Mouse (Mus musculus) layer of hippocampus, adult 9-10 months (tissue): ENCODE data around the gene Irf2bp1.

ENCODE experiments used
- DNase-seq: peaks from one replicate; pipeline ENCODE4 v3.0.0; 2022; ENCODE audit warnings: low spot score

The Irf2bp1 gene

DNA sequence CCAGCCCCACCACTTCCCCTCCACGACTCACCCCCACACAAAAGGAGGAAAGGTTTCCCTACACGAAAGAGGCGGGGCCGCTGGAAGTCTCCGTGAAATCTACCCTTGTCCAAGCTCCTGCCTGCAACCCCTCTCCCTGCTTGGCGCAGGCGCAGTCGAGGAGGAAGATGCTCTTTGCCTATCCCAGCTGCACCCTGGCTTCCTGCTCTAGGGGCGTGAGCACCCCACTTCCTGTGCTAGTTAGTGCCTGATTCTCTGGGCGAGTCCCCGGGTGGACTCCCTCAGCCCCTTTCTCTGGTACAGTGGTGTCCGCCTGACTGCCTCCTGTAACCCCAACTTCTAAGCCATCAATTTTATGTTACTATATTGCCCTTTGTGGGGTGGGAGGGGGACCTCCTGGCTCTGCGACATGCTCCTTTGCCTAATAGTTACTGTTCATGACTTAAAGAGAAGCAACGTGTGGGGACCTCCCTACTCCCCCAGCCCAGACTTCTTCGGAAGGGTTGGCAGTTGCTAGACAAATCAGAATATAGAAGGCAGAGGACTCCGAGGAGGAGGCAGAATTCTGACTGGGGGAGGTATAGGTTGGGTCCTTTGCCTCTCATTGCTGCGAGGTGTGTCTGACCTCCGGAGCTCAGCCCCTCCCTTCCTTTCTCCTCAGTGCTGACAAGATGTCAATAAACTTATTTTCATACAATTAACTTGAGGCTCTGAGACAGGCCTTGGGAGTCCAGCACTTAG lies 2.6 kb upstream of the Irf2bp1 start:
- DNase-seq: no peak

DNA sequence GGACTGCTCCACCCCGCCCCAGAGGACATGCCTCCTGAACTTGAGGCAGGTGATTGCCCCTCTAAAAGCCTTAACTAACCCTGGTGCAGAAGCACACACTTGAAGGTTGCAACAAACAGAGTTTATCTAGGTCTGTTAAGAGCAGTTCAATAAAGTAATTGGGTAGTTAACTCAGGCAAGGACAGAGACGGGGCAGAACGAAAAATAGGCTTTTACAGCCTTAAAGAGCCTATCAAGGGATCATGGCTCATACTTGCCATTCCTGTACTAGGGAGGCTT lies 2.1 kb upstream of the Irf2bp1 start:
- DNase-seq: no peak

DNA sequence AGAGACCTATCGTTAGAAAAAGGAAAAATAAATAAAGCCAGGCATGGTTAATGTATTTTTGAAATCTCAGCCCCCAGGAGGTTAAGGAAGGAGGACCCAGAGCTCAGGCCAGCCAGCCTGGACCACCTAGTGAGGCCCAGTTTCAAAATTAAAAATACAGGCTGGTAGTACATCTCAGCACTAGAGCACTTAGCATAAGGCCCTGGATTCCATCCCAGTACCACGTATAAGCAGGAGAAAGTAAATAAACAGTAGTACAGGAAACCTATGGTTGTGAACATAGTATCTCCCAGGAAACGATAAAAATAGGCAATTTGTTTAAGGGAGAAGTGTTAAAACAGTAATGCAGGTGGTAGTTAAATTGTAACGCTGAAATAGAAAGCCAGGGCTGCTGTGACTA lies 1.7 kb upstream of the Irf2bp1 start:
- no peak for DNase-seq

DNA sequence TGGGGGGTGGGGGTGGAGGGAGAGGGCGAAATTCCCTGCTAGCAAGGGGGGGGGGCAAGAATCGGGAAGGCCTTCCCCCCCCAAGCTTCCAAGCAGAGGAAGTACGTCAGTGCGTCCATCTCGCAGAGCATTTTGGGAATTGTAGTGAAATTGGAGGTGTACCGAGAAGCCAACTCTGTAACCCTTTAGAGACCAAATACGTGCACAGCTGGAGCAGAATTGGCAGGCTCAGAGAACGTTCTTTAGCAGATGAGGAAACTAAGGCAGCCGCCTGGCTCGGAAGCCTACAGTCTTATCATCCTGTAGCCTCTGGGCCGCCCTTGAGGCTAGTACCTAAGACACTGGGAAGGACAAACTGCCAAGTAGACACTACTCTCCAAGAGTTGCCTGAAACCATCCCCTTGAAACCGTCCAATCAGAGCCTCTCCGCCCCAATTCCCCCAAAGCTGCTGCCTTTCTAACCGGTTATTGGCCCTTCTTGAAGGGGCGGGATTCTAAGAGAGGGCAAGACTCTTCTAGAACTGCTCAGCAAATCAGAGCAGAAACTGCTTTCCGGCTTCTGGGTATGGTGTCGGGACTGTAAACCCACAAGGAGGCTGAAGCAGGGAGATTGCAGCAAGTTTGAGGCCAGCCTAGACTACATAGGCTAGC lies 871 bp upstream of the Irf2bp1 start:
- no peak for DNase-seq

DNA sequence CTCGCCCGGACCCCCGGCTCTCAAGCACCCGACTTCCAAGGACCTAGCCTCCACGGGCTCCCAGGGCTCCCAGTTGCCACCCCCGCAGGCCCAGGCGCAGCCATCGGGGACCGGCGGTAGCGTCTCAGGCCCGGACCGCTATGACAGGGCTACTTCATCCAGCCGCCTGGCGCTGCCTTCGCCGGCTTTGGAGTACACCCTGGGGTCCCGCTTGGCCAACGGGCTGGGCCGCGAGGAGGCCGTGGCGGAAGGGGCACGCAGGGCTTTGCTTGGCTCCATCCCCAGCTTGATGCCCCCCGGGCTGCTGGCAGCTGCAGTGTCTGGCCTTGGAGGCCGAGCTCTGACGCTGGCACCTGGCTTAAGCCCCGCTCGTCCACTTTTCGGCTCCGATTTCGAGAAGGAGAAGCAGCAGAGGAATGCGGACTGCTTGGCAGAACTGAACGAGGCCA lies 811 bp downstream of the Irf2bp1 start:
- DNase-seq: no peak

DNA sequence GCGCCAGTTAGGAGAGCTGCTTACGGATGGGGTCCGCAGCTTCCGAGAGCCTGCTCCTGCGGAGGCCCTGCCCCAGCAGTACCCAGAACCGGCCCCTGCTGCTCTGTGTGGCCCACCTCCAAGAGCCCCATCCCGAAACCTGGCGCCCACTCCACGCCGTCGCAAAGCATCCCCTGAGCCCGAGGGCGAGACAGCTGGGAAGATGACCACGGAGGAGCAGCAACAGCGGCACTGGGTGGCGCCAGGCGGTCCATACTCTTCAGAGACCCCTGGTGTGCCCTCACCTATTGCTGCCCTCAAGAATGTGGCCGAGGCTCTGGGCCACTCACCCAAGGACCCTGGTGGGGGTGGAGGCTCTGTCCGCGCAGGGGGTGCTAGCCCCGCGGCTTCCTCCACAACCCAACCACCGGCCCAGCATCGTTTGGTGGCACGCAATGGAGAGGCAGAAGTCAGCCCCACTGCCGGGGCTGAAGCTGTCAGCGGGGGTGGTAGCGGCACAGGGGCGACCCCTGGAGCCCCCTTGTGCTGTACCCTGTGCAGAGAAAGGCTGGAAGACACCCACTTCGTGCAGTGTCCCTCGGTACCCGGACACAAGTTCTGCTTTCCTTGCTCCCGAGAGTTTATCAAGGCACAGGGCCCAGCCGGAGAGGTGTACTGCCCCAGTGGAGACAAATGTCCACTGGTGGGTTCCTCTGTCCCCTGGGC lies 1.7 kb downstream of the Irf2bp1 start:
- no peak for DNase-seq

DNA sequence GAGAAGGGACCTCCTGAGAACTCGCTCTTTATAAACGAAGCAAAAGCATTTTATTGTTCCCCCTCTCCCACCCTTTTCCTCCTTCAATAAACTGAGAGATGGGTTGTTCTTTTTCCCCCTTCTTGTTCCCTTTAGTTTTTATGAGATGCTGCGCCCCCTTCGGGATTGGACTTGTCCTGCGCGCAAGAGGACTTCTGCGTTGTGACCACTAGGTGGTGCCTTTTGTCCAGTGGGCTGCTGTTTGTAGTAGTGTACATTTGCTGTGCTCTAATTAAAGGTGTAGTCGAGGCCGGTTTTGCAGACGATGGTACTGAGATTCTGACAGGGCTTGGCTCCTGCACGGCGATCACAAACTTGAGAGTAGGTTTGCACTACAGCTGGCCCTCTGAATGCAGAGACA lies 2.6 kb downstream of the Irf2bp1 start:
- DNase-seq: peak; percentile 97

DNA sequence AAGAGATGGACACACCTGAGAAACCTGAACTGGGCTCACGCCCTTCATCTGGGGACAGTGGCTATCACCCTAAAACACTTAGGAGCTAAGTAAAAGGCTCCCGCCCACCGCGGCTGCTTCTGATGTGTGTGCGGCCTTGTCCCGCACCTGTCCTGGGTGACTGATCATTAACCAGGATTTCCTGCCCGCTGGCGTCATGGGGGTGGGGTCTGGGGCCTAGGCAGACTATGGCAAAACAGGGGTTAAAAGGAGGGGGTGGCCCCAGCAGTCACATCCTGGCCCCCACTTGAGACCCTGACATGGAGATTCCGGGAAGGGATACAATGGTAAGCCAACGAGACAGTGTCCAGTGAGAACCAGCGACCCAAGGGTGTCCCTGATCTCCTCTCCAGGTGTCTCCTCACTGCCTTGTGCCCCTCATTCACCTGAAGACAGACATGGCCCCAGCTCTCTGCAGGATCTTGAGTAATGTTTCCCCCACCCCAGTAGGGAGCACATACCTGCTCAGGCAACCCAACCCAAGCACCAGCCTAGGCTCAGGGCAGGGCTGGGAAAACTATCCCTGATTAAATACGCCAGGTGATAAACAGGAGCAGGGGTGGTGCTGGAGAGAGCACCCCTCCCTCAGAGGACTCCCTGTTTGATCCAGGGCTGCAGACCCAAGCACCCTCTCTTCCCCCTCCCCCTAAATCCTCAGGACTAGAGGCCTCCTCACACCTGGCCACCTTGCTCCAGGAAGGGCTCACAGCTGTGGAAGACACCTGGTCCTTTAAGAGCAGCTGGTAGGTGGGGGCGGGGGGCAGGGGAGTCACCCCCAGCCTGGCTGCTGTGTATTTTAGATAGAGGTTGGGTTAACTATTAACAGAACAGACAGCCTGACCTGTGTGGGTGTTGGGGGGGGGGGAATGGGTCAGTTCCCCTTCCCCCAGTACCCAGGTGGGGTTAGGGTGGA lies 3.5 kb downstream of the Irf2bp1 start:
- no peak for DNase-seq

DNA sequence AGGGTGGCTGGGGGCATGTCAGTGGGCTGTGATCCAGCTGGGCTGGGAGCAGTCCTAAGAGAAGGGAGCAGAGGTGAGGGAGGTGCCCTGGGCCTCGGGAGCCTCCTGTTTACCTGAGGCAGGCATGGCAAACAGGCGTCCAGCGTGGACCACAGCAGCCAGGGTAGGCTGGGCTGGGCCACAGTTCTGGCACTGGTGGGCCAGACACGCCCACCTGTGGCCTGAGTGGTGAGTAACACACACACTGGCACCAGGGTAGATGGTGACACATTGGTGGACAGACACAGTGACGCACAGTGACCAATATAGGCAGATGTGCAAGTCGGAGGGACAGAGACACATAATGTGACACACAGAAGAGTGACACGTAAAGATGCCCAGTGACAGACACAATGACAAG lies 6.7 kb downstream of the Irf2bp1 start:
- DNase-seq: no peak

DNA sequence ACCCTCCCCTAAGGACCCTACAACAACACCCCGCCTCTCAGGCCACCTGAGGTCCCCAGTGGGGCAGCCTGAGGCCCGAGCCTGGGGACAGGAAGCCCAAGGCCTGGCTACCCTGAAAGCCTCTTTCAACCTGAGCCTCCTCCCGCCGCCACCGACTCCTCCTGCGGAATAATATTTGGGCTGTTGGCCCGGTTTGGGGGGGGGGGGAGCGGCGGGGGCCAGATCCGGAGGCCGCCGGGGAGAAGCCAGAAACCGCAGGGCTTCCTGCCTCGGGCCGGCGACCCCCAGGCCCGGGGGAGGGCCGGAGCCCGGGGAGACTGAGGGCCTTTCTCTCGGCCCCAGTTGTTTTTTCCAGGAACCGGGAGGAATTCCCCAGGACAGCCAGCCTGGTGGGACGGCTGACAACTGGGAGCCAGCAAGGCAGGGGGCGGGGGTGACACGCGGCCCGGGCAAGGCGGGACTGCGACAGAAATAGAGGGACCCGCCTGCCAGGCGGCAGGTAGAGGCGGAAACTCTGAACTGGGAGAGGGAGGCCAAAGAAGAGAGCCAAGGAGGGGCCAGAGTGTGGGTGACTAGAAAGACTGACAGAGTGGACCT lies 8.3 kb downstream of the Irf2bp1 start:
- no peak for DNase-seq

DNA sequence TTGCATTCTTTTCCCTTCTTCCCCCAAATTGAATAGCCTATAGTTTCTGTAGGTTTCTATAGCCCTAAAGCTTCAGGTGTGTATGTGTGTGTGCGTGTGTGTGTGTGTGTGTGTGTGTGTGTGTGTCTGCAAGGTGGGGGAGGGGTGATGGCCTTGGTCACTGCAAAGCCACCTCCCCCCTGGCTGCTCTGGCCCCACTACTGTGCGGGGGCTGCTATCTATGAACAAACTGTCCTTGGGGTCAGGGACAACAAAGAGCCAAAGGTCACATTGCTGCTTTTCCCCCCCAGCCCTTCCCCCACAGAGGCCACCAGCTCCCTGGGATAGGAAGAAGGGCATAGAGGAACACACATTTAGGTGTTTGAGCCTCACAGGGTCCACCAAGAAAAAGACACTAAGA lies 9.0 kb downstream of the Irf2bp1 start:
- no peak for DNase-seq

DNA sequence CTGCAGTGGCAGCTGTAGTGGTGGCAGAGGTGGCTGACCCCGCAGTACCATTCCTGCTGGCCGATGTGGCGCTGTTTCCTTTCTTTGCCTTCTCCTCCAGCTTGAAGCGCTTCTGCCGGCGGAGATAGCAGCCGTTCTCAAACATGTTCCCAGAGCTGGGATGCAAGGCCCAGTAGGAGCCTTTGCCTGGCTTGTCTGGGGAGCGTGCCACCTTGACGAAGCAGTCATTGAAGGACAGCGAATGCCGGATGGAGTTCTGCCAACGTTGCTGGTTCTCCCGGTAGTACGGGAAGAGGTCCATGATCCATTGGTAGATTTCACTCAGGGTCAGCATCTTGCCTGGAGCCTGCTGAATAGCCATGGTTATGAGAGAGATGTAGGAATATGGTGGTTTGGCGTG lies 10.6 kb downstream of the Irf2bp1 start:
- no peak for DNase-seq

DNA sequence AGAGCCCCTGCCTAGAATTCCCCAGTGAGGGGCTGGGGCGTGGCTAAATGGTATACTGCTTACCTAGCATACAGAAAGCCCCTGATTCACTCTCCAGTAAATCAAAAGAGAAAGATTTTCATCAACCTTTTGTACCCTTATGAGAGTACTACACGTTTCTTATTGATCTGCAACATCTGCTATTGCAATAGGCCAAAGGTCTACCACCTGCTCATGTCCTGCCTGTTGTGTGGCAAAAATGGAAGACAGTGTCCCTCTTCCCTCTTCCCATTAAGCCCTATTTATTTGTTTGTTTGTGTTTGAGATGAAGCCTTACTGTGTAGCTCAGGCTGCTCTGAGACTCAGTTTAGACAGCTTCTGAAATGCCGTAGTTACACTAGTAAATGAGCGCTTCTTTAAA lies 12.2 kb downstream of the Irf2bp1 start:
- DNase-seq: no peak

DNA sequence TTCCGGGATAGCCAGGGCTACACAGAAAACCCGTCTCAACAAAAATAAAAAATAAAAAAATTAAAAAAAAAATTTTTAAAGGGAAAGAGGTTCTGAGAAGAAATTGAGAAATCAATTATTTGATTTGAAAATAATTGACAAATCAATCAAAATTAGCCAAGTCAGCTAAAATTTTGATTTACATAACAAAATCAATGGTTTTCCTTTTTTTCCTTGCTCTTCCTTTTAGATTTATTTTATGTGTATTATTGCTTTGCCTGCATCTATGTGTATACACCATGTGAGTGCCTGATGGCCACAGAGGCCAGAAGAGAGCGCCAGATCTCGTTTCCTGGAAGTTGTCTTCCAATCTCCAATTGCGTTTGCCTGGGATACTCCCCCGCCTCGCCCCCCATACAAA lies 14.1 kb downstream of the Irf2bp1 start:
- no peak for DNase-seq

DNA sequence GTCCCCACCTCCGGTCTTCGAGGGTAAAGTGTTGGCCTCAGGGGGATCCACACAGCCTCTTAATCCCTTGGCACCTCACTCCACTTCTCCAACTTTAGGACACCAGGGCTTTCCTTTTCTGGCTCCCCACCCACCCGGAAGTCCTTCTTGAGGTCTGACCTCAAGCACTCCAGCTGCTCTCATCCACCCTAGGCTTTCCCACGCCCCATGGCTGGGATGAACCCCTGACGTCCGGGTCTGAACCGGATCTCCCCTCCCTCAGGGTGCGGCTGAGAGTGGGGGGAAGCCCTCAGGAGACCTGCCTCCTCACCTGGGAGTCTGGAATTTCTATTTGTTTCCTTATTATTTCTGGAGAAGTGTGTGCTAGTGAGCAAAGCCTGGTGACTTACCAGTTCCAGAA lies 17.2 kb downstream of the Irf2bp1 start:
- DNase-seq: no peak

DNA sequence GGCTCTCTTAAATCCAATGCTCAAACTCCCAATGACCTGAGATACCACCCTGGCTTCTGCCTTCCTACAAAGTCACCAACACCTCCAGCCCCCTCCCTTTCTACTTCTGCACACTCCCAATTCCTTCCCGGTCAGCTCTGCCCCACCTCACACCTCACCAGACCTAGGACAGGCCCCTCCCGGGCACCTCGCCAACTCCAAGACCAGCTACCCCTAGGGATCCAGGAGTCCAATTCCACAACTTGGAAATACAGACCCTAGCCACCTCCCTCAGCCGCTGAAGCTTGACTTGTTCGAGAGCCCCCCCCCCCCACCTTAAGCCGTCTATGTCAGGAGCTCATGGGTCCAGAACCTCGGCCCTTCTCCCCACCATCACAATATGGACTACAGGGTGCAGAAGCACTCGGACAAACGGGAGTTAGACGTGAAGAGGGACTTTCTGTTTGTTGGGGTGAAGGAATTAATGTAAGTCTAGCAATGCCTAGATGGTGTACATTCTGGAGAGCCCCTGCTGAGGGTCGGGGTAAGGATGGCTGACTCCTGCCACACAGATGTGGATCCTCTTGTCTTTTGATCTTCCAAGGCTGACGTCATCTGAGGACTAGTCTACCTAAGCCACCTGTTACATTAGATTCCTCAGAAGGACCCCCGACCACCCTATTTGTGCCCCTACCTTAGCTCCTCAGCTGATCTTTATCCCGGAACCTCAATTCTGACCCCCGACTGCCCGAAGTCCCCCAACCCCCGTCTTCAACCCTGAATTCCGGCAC lies 18.5 kb downstream of the Irf2bp1 start:
- DNase-seq: no peak

DNA sequence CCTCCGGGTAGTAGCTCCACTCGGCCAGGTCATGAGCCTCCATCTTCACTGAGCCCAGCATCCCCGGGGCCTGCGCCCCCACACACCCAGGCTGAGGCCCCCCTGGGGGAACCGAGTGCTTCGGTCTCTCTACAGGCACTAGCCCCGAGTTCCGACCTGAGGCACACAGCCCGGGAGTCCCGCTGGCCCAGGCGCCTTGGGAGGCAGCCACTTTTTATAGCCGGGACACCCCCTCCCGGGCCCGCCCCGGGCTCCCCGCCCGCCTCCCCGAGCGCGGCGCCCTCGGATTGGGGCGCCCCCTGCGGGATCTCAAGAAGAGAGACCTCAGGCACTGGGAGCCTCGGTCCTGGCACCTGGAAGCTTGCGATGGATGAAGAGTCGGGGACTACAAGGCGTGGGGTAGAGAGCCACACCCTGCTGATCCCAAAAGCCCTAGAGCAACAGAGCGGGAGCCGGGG lies 19.5 kb downstream of the Irf2bp1 start, which contains the start of gene Foxa3:
Gene Foxa3, minus strand, starts transcription at position 182 of the 458 bp plus-strand sequence.
- DNase-seq: no peak

DNA sequence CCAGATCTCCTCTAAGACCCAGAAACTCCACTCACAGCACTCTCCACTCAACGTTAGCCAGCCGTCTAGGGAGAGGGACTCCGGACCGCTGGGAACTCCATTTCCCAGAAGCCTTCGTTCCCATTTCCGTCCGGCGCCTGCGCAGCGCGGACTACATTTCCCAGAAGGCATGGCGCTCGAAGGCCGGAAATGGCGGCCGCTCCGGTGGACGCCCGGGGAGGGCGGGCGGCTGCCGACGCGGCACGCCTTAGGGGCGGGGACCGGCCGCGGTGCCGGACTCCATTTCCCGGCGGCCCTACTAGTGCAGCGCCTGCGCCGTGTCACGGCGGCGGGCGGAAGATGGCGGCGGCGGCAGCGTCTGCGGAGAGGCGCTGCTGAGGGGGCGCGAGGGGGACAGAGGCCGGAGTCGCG lies 20.3 kb downstream of the Irf2bp1 start, which contains the start of gene Sympk:
Gene Sympk, plus strand, starts transcription at position 282 of the 411 bp plus-strand sequence.
- peak; percentile 80 for DNase-seq

DNA sequence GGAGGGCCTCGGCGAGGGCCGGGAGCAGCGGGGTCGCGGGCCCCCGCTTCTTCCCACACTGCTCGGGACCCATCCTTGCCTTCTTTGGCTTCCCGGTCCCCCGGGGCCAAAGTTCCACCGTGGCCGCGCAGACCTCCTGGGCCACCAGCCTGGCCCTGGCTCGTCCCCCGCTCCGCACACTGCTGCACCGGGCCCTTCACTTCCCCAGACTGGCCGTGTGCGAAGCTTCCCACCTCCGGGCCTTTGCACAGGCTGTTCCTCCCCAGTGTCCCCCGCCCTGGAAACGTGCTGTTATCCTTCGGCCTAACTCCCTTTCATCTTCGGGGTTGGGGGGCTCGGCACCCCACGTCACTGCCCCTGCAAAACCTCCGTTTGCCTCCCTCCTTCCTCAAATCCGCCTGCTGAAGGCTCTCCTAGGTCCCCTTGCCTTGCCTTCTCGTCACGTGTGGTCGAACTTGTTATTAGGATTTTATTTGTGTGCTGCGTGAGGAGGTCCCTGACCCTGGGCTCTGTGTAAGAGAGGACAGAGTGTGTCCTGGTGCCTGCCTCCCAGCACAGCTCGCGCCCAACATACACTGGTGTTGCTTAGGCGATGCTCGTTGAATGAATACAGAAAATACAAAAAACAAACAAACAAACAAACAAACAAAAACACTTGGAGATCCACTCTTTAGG lies 20.9 kb downstream of the Irf2bp1 start:
- DNase-seq: no peak

DNA sequence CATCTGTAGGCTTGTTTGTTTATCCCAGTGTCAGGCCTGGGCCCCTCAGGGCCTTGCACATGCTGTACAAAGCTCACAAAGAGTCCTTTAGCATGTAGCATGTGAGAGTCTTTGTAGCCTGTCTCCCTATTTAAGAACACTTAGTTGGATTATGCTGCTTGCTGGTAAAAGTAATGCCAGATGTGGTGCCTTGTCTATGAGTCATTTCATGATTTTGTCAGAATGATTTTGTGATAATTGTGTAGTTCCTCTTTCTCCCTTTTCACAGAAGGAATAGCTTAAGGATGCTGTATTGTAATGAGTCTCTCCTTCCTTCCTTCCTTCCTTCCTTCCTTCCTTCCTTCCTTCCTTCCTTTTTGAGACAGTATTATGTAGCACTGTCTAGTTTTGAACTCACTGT lies 24.2 kb downstream of the Irf2bp1 start:
- DNase-seq: no peak
